Mouse (Mus musculus) embryonic facial prominence, embryonic 12.5 days (tissue): Measurements from ENCODE around the gene Abhd17a. TPM values are rescaled to one million over a fixed set of nuclear protein-coding genes. Genes with fewer than 3 reads are reported as not detected.

Source experiments
- ATAC-seq: fragments of 200-750 bp; cut with Nextera tagmentation; 2 replicates; pipeline ENCODE4 v1.8.0; 2017; ENCODE audit not compliant: insufficient number of reproducible peaks, insufficient read depth, low FRiP score, low TSS enrichment
- H3K27ac ChIP-seq: fragments of 300-500 bp; sonication (generic); 2 replicates; pipeline ENCODE4 v1.5.1; 2016; ENCODE audit warnings: mild to moderate bottlenecking
- H3K27me3 ChIP-seq: fragments of 300-500 bp; sonication (generic); 2 replicates; pipeline ENCODE4 v1.6.1; 2016; ENCODE audit warnings: mild to moderate bottlenecking, moderate library complexity
- H3K36me3 ChIP-seq: fragments of 300-500 bp; sonication (generic); 2 replicates; pipeline ENCODE4 v1.6.1; 2016; ENCODE audit warnings: mild to moderate bottlenecking
- H3K4me1 ChIP-seq: fragments of 300-500 bp; sonication (generic); 2 replicates; pipeline ENCODE4 v1.6.1; 2016
- H3K4me2 ChIP-seq: fragments of 300-500 bp; sonication (generic); replicated peaks from 2 replicates; pipeline ENCODE4 v1.6.1; 2016; ENCODE audit warnings: mild to moderate bottlenecking, moderate library complexity
- H3K4me3 ChIP-seq: fragments of 300-500 bp; sonication (generic); 2 replicates; pipeline ENCODE4 v1.5.1; 2016; ENCODE audit warnings: mild to moderate bottlenecking
- H3K9ac ChIP-seq: fragments of 300-500 bp; sonication (generic); 2 replicates; pipeline ENCODE4 v1.6.1; 2016; ENCODE audit warnings: mild to moderate bottlenecking, moderate library complexity
- H3K9me3 ChIP-seq: fragments of 300-500 bp; sonication (generic); 2 replicates; pipeline ENCODE4 v1.6.1; 2016; ENCODE audit warnings: mild to moderate bottlenecking, moderate library complexity
- WGBS: fragments of 180-500 bp; shearing (Covaris S2); methylation state at CpG from one replicate; pipeline ENCODE4 v1.1.7; 2016; 5-methylcytosine and 5-hydroxymethylcytosine counted together
- polyA plus RNA-seq: library from polyadenylated mRNA; unstranded; fragments of >200 nt; fragmentation: Nextera tagmentation; extraction: Ambion mirVana; gene quantifications from 2 replicates; pipeline ENCODE4 v1.2.1, GENCODE M21; 2016

Gene Abhd17a
- polyA plus RNA-seq, 1 experiment from 2014 or later, result 123 TPM

DNA sequence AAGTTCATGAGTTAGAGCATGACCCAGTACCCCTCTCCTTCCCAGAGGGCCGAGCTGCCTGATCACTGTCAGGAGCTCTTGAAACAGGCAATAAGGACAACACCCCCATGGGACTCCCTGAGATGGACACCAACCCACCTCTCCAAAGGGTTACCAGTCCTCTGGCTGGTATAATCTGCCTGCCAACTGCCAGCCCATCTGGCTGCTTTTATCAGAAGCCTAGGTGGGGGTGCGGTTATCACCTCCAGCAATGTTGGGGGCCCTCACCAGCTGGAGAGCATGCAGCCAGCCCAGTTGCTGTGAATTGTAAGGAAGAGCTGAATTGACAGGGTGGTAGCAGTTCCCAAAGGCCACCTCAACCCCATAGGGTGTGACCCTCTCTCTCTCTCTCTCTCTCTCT, 17.7 kb downstream of the Abhd17a start:
- 77% methylated on average over 2 of the region's 2 CpGs for WGBS

DNA sequence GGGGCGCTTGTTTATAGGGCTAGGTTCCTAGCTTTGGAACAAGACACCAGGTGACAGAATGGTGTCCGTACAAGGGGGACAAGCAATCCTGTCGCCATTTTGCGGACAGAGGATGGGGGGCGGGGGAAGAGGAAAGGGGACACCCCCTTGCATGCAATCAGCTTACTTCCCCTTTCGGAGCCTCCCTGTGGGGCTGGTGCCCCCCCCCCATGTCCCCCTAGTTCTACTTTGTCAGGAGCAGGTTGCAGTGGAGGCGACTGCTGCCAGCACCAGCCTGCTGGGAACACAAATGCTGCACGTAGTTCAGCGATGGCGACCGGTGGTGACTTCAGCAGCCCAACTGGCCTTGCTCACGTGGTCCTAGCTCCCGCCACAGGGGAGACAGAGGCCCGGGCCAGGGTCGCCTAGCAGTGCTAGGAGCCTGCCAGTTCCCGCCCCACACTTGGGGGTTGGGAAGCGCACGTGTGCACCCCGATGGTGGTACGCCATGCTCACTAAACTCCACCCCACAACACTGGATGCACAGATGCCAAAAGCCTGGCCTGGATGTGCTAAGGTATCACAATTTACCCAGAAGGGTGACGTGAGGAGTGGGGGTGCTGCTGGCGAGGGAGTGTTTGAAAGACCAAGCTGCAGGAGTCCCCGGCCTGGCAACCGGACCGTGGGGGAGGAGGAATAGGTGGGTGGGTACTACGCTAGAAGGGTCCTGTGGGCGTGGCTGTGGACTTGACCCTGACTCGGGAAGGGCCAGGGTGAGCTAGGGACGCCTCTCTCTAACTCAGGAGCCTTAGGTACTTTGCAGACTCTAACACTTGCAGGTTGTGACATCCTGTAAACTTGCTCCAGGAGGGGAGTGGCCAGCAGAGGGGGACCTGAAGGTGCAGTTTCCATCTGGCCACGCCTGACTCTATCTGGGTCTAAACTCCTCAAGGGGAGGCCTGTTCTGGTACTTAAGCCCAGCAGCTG, 19.0 kb downstream of the Abhd17a start:
- peaks cover 52% of the 10 kb centered on the region for H3K4me1 ChIP-seq
- H3K4me3 ChIP-seq, result peak overlapping the region; percentile 19; the same call in 1 of the 2 replicates
- peak overlapping the region; percentile 46; the same call in 1 of the 2 replicates for H3K27ac ChIP-seq
- 21% methylated on average over 30 of the region's 30 CpGs for WGBS
- peak overlapping the region; percentile 56 for H3K9ac ChIP-seq
- H3K27me3 ChIP-seq, result no peaks in the 10 kb centered on the region
- H3K9me3 ChIP-seq, result no peaks in the 10 kb centered on the region
- 0 out of 2 replicates have a peak, but pooled peaks have one; percentile 6 for ATAC-seq
- peak overlapping the region; percentile 43 for H3K4me2 ChIP-seq
- H3K36me3 ChIP-seq, result peaks cover 6% of the 10 kb centered on the region

More for the DNA sequence above, 17.7 kb downstream of the Abhd17a start:
- no peaks in the 10 kb centered on the region for H3K27me3 ChIP-seq
- no peak overlapping the region for H3K4me3 ChIP-seq
- H3K4me1 ChIP-seq, result peaks cover 47% of the 10 kb centered on the region
- peaks cover 6% of the 10 kb centered on the region for H3K36me3 ChIP-seq
- no peaks in the 10 kb centered on the region for H3K9me3 ChIP-seq
- ATAC-seq, result no peak
- no peak overlapping the region for H3K9ac ChIP-seq
- no peak overlapping the region for H3K4me2 ChIP-seq
- no peak overlapping the region for H3K27ac ChIP-seq

DNA sequence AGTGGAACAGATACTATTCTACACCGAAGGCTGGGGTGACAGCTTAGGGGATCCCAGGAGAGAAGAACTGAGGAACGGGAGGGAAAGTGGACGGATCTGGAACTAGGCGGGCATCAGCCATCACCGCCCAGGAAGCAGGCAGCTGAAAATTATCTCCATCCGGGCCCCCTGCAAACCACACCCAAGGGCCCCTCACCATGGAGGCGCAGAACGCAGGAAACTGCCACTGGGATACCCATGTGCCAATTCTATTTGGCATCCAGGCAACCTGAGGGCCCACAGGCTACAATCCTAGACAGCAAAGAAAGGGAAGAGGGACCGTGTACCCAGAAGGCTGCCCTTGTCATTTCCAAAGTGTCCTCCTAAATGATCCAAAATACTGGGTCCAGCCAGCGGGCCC, 19.7 kb downstream of the Abhd17a start:
- no peak for ATAC-seq
- Histone ChIP-seq H3K36me3 (peaks cover 6% of the 10 kb centered on the region), H3K9me3 (no peaks in the 10 kb centered on the region), H3K4me3 (no peak overlapping the region), H3K27ac (no peak overlapping the region), H3K27me3 (no peaks in the 10 kb centered on the region), H3K4me2 (peak overlapping the region; percentile 43), H3K9ac (0 out of 2 replicates have a peak overlapping the region, but pooled peaks have one; percentile 56), H3K4me1 (peaks cover 45% of the 10 kb centered on the region)
- 88% methylated on average over 10 of the region's 10 CpGs for WGBS

DNA sequence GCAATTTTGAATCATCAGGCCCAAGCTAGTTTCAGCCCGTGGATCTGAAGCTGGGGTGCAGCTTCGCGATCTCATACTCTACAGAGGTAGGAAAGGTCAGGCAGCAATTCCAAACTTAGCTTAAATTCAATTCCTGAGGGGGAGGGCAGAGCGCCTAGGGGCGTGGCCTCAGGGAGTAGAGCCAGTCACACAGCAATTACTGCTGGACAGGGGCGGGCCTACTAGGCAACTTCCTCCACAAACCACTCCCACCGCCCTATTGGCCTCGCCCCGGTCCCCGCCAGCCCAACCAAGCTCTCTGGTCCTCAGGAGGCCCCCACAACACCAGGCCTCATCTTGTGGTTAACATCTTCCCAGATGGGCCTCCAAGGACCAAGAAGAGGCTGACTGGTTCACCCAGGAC, 20.5 kb downstream of the Abhd17a start:
- Histone ChIP-seq H3K4me3 (no peak overlapping the region), H3K9ac (no peak overlapping the region), H3K36me3 (peaks cover 6% of the 10 kb centered on the region), H3K27ac (no peak overlapping the region; the same call in 1 of the 2 replicates), H3K4me1 (peaks cover 43% of the 10 kb centered on the region), H3K9me3 (no peaks in the 10 kb centered on the region), H3K27me3 (no peaks in the 10 kb centered on the region), H3K4me2 (0 out of 2 replicates have a peak overlapping the region, but pooled peaks have one; percentile 7)
- WGBS, result 34% methylated on average over 10 of the region's 10 CpGs
- ATAC-seq, result no peak

DNA sequence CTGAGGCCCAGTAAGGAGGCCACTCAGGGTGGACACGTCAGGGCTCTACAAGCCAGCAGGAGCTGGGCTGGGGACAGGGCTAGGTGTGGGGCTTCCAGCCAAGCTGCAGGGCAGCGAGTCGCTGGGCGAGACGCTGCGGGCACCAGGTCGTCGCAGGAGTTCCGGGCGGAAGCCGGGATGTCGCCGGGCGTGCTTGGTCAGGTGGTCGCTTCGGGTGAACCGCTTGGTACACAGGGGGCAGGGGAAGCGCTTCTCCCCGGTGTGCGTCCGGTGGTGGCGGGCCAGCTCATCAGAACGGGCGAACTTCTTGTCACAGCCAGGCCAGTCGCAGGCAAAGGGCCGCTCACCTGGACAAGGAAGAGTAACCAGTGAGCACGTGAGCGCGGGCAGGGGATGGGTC, 21.3 kb downstream of the Abhd17a start:
- H3K4me2 ChIP-seq, result no peak overlapping the region
- peaks cover 37% of the 10 kb centered on the region for H3K4me1 ChIP-seq
- no peak overlapping the region; the same call in 1 of the 2 replicates for H3K9ac ChIP-seq
- H3K27me3 ChIP-seq, result no peaks in the 10 kb centered on the region
- H3K4me3 ChIP-seq, result no peak overlapping the region
- 95% methylated on average over 29 of the region's 29 CpGs for WGBS
- no peaks in the 10 kb centered on the region for H3K9me3 ChIP-seq
- peaks cover 6% of the 10 kb centered on the region for H3K36me3 ChIP-seq
- ATAC-seq, result no peak
- H3K27ac ChIP-seq, result no peak overlapping the region

DNA sequence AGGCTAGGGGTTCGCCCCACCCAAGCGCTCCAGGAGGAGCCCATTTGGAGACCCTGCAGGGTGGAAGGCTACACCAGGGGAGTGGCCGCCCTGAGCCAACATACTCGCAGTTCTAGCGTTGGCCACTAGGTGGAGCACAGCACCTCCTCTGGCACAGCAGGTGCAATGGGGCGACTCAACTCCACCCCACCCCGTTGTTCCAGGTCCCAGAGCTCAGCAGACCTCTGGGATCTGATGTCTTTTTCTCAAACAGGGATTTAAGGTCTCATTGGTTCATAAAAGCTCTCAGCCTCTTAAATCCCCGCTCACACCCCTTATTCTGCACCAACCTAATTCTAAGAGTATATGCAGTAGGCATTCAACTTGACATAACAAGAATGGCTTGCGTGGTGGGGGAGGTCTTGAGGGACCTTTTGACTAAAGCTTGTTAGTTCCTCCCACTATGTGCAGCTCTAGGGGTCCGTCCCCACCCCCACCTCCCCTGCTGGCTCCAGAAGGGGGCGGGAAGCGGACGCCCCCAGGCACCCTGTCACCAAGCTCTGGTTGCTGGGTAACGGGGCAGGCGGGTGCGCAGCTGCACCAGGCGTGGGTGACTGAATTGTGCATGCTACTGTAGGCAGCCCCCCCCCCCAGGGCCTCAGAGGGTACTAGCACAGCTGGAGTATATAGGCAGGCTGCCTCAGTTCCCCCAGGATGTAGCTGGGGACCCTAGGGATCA, 23.6 kb downstream of the Abhd17a start:
- Histone ChIP-seq H3K4me1 (peaks cover 33% of the 10 kb centered on the region), H3K9me3 (no peaks in the 10 kb centered on the region), H3K4me3 (no peak overlapping the region), H3K4me2 (0 out of 2 replicates have a peak overlapping the region, but pooled peaks have one; percentile 3), H3K36me3 (peaks cover 6% of the 10 kb centered on the region), H3K27ac (no peak overlapping the region), H3K27me3 (no peaks in the 10 kb centered on the region), H3K9ac (no peak overlapping the region)
- ATAC-seq, result no peak
- WGBS, result 25% methylated on average over 17 of the region's 17 CpGs

DNA sequence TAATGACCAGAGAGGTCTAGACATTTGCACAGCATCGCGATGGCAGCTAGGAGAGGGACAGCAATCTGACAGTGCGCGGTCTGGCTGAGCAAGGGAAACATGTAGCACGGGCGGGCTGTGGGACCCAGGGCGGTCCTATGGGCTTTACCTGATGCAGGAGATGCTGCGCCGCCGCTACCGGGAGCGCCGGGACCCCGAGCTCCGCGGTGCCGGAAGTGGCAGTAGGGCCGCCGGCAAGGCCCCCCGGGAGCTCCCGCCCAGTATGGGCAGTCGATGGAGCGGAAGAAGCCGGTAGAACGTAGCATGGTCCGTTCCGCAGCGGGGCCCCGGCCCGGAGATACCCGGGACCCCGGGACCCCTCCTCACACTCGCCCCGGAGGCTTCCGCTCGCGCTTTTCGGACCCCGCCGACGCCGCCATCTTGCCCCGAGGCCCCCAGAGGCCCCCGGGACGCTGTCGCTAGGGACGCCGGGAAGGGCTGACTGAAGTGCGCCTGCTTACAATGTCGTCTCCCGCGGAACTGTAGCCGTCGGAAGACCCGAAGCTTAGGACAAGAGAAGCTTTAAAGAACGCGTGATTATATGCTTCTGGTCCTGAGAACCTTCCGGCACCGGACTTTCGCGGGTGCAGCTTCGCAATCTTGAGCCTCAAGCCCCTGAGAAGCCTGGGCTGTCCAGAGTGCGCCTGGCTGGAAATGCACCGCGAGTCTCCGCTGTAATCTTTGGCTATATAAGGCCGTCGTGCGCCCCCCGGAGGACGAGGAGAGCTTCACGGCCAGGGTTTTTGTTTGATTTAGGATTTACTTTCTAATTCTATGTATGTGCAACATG, 28.8 kb downstream of the Abhd17a start, which contains the start of gene Rexo1:
Rexo1 (minus strand) TSS at position 445 of the 829 bp plus-strand sequence.
- no peaks in the 10 kb centered on the region for H3K9me3 ChIP-seq
- H3K4me2 ChIP-seq, result peak within 1 kb of the TSS; percentile 90
- H3K36me3 ChIP-seq, result no peaks in the 10 kb centered on the region
- no peaks in the 10 kb centered on the region for H3K27me3 ChIP-seq
- peak within 1 kb of the TSS; percentile 76 for H3K4me3 ChIP-seq
- WGBS, result under 1% methylated on average over 72 of the region's 72 CpGs
- peak; percentile 79 for ATAC-seq
- peaks cover 35% of the 10 kb centered on the region for H3K4me1 ChIP-seq
- H3K9ac ChIP-seq, result peak within 1 kb of the TSS; percentile 86
- peak within 1 kb of the TSS; percentile 88 for H3K27ac ChIP-seq

DNA sequence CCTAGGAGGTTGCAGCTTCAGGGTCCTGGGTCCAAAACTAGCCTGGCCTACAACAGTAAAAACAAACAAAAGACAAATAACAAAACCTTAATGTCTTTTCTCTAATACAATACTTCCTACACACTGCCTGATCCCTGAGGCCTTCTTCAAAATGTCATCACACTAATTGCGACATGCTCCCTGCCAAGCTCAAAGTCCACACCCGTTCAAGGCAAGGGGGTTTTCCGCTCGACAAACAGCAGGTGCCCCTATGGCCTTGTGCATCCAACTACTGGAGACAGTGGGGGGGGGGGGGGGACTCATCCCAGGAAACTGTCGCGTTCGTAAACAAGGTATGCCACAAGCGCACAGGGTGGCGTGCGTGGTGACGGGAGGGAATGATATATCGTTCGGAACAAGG, 29.5 kb downstream of the Abhd17a start:
- peaks cover 35% of the 10 kb centered on the region for H3K4me1 ChIP-seq

DNA sequence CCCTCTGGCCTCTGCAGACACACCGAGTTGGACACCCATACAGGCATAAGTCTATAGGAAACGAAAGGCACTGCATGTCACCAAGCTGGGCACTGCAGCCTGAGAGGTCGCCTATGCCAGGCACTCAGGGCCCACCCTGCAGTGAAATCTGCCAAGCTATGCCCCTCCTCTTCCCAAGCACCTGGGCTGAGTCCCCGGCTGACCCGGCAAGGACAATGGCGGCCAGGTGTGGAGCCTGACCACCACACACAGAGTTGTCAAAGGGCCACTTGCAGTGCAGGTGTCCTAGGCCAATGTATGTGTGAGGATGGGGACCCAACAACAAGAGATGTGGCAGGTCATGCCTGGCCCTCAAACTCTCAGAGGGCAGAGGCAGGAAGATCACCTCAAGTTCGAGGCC, 30.7 kb downstream of the Abhd17a start:
- no peaks in the 10 kb centered on the region for H3K27me3 ChIP-seq
- H3K4me1 ChIP-seq, result peaks cover 35% of the 10 kb centered on the region
- H3K36me3 ChIP-seq, result no peaks in the 10 kb centered on the region
- no peak overlapping the region for H3K9ac ChIP-seq
- H3K4me3 ChIP-seq, result no peak overlapping the region
- H3K9me3 ChIP-seq, result no peaks in the 10 kb centered on the region
- H3K4me2 ChIP-seq, result no peak overlapping the region
- H3K27ac ChIP-seq, result no peak overlapping the region
- ATAC-seq, result no peak
- 90% methylated on average over 7 of the region's 7 CpGs for WGBS

More for the DNA sequence above, 29.5 kb downstream of the Abhd17a start:
- Histone ChIP-seq H3K9me3 (no peaks in the 10 kb centered on the region), H3K4me3 (peak overlapping the region; percentile 76), H3K36me3 (no peaks in the 10 kb centered on the region), H3K27me3 (no peaks in the 10 kb centered on the region), H3K27ac (no peak overlapping the region), H3K4me2 (peak overlapping the region; percentile 90), H3K9ac (peak overlapping the region; percentile 86)
- WGBS, result under 1% methylated on average over 13 of the region's 13 CpGs
- ATAC-seq, result no peak

DNA sequence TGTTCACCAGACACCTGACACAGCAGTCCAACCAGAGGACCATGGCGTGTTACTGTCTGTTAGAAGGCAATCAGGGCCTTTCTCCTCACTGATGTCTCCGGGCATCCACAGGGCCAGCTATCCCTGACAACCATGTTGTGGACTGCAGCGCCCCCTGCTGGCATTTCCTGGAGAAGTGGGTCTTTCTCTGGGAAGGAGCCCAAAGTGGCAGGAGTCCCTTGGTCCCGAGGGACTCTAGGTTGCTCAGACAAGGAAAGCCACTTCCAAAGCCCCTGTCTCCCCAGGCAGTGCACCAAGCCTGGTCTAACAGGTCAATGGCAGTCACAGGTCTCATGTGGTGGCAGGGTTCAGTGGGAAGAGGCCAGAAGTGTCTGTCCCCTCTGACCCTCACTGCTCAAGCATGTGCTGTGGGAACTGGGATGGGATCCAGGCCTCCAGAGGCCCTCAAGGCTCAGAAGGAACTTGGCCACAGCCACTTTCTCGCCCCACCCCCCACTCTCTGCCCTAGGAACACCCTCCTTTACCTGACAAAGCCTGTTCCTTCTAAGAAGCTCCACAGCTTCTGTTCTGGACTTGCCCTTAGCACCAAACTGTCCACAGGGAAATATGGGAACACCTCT, 32.7 kb downstream of the Abhd17a start:
- WGBS, result 34% methylated on average over 5 of the region's 5 CpGs
- H3K9me3 ChIP-seq, result no peaks in the 10 kb centered on the region
- H3K9ac ChIP-seq, result no peak overlapping the region
- peaks cover 31% of the 10 kb centered on the region for H3K4me1 ChIP-seq
- no peak for ATAC-seq
- H3K27ac ChIP-seq, result no peak overlapping the region
- H3K4me3 ChIP-seq, result no peak overlapping the region
- H3K27me3 ChIP-seq, result no peaks in the 10 kb centered on the region
- H3K36me3 ChIP-seq, result no peaks in the 10 kb centered on the region
- H3K4me2 ChIP-seq, result no peak overlapping the region
